Mouse (Mus musculus): ENCODE data around the gene Fancd2. TPM values are rescaled to one million over a fixed set of nuclear protein-coding genes. Genes with fewer than 3 reads are reported as not detected.

Fancd2 gene
- polyA plus RNA-seq, 1 experiment = 4.8 TPM

- Histone ChIP-seq H3K79me3 (ENCODE audit: low read depth) (no peaks in the 10 kb centered on the region), H3K79me2 (ENCODE audit: control insufficient read depth, insufficient read depth) (no peaks in the 10 kb centered on the region), H3K36me3 (ENCODE audit: control insufficient read depth, insufficient read depth) (no peaks in the 10 kb centered on the region), H3K27me3 (ENCODE audit: control insufficient read depth, insufficient read depth, insufficient read length) (peaks cover 5% of the 10 kb centered on the region), H3K4me3 (ENCODE audit: insufficient read depth, poor library complexity, severe bottlenecking) (no peak overlapping the region), H3ac (ENCODE audit: control insufficient read depth, insufficient read length, low read depth) (no peak overlapping the region)
- TF ChIP-seq FOSL1 (IDR thresholded peaks at IDR 0.05; ENCODE audit: insufficient read depth, low read length, poor library complexity, severe bottlenecking) (no peak), MYOD1 (IDR thresholded peaks at IDR 0.05; ENCODE audit: control insufficient read depth, insufficient read length, low read depth) (no peak), USF1 (IDR thresholded peaks at IDR 0.05; ENCODE audit: low read depth) (no peak), CTCF (IDR thresholded peaks at IDR 0.05; ENCODE audit: control insufficient read depth, insufficient read depth, insufficient read length) (no peak), CEBPB (IDR thresholded peaks at IDR 0.05; ENCODE audit: low read depth) (no peak), MYOG (IDR thresholded peaks at IDR 0.05; ENCODE audit: control insufficient read depth, extremely low read depth, insufficient read length) (no peak), MAX (IDR thresholded peaks at IDR 0.05) (no peak)
Observed at GRCm38 (mm10) chr6:113502801-113503200, 28.7 kb upstream of the Fancd2 start.

GRCm38 (mm10) chr6:113505689-113506088 lies 25.8 kb upstream of the Fancd2 start:
- no peaks in the 10 kb centered on the region for H3K79me2 ChIP-seq (ENCODE audit: control insufficient read depth, insufficient read depth)

GRCm38 (mm10) chr6:113507130-113507529 lies 24.4 kb upstream of the Fancd2 start:
- no peaks in the 10 kb centered on the region for H3K36me3 ChIP-seq (ENCODE audit: control insufficient read depth, insufficient read depth)
- H3K4me3 ChIP-seq (ENCODE audit: insufficient read depth, poor library complexity, severe bottlenecking) = no peak overlapping the region
- no peaks in the 10 kb centered on the region for H3K79me2 ChIP-seq (ENCODE audit: control insufficient read depth, insufficient read depth)
- H3K27me3 ChIP-seq (ENCODE audit: control insufficient read depth, insufficient read depth, insufficient read length) = no peaks in the 10 kb centered on the region
- TF ChIP-seq USF1 (IDR thresholded peaks at IDR 0.05; ENCODE audit: low read depth) (no peak), CTCF (IDR thresholded peaks at IDR 0.05; ENCODE audit: control insufficient read depth, insufficient read depth, insufficient read length) (no peak), CEBPB (IDR thresholded peaks at IDR 0.05; ENCODE audit: low read depth) (no peak), MYOG (IDR thresholded peaks at IDR 0.05; ENCODE audit: control insufficient read depth, extremely low read depth, insufficient read length) (no peak), FOSL1 (IDR thresholded peaks at IDR 0.05; ENCODE audit: insufficient read depth, low read length, poor library complexity, severe bottlenecking) (no peak), MYOD1 (IDR thresholded peaks at IDR 0.05; ENCODE audit: control insufficient read depth, insufficient read length, low read depth) (no peak), MAX (IDR thresholded peaks at IDR 0.05) (no peak)
- no peaks in the 10 kb centered on the region for H3K79me3 ChIP-seq (ENCODE audit: low read depth)
- H3ac ChIP-seq (ENCODE audit: control insufficient read depth, insufficient read length, low read depth) = no peak overlapping the region

More at GRCm38 (mm10) chr6:113505689-113506088, 25.8 kb upstream of the Fancd2 start:
- TF ChIP-seq CTCF (IDR thresholded peaks at IDR 0.05; ENCODE audit: control insufficient read depth, insufficient read depth, insufficient read length) = no peak
- no peak for TF ChIP-seq MYOG (IDR thresholded peaks at IDR 0.05; ENCODE audit: control insufficient read depth, extremely low read depth, insufficient read length)
- no peak for TF ChIP-seq FOSL1 (IDR thresholded peaks at IDR 0.05; ENCODE audit: insufficient read depth, low read length, poor library complexity, severe bottlenecking)
- no peak for TF ChIP-seq USF1 (IDR thresholded peaks at IDR 0.05; ENCODE audit: low read depth)
- no peak for TF ChIP-seq MYOD1 (IDR thresholded peaks at IDR 0.05; ENCODE audit: control insufficient read depth, insufficient read length, low read depth)
- TF ChIP-seq CEBPB (IDR thresholded peaks at IDR 0.05; ENCODE audit: low read depth) = no peak
- no peak for TF ChIP-seq MAX (IDR thresholded peaks at IDR 0.05)
- Histone ChIP-seq H3K36me3 (ENCODE audit: control insufficient read depth, insufficient read depth) (no peaks in the 10 kb centered on the region), H3ac (ENCODE audit: control insufficient read depth, insufficient read length, low read depth) (no peak overlapping the region), H3K27me3 (ENCODE audit: control insufficient read depth, insufficient read depth, insufficient read length) (peaks cover 5% of the 10 kb centered on the region), H3K79me3 (ENCODE audit: low read depth) (no peaks in the 10 kb centered on the region), H3K4me3 (ENCODE audit: insufficient read depth, poor library complexity, severe bottlenecking) (no peak overlapping the region)

GRCm38 (mm10) chr6:113508272-113508946 lies 23.1 kb upstream of the Fancd2 start:
- Histone ChIP-seq H3K36me3 (ENCODE audit: control insufficient read depth, insufficient read depth) (no peaks in the 10 kb centered on the region), H3K79me2 (ENCODE audit: control insufficient read depth, insufficient read depth) (no peaks in the 10 kb centered on the region), H3K79me3 (ENCODE audit: low read depth) (no peaks in the 10 kb centered on the region), H3K27me3 (ENCODE audit: control insufficient read depth, insufficient read depth, insufficient read length) (no peaks in the 10 kb centered on the region), H3K4me3 (ENCODE audit: insufficient read depth, poor library complexity, severe bottlenecking) (no peak overlapping the region), H3ac (ENCODE audit: control insufficient read depth, insufficient read length, low read depth) (no peak overlapping the region)
- TF ChIP-seq MYOD1 (IDR thresholded peaks at IDR 0.05; ENCODE audit: control insufficient read depth, insufficient read length, low read depth) (peak; percentile 76), CEBPB (IDR thresholded peaks at IDR 0.05; ENCODE audit: low read depth) (no peak)

GRCm38 (mm10) chr6:113508947-113509280 lies 22.6 kb upstream of the Fancd2 start:
- Histone ChIP-seq H3K79me3 (ENCODE audit: low read depth) (no peaks in the 10 kb centered on the region), H3K36me3 (ENCODE audit: control insufficient read depth, insufficient read depth) (no peaks in the 10 kb centered on the region), H3K79me2 (ENCODE audit: control insufficient read depth, insufficient read depth) (no peaks in the 10 kb centered on the region), H3K27me3 (ENCODE audit: control insufficient read depth, insufficient read depth, insufficient read length) (no peaks in the 10 kb centered on the region), H3ac (ENCODE audit: control insufficient read depth, insufficient read length, low read depth) (no peak overlapping the region), H3K4me3 (ENCODE audit: insufficient read depth, poor library complexity, severe bottlenecking) (no peak overlapping the region)
- TF ChIP-seq MYOD1 (IDR thresholded peaks at IDR 0.05; ENCODE audit: control insufficient read depth, insufficient read length, low read depth) = peak; percentile 64
- no peak for TF ChIP-seq CTCF (IDR thresholded peaks at IDR 0.05; ENCODE audit: control insufficient read depth, insufficient read depth, insufficient read length)
- TF ChIP-seq CEBPB (IDR thresholded peaks at IDR 0.05; ENCODE audit: low read depth) = no peak

GRCm38 (mm10) chr6:113513944-113514343 lies 17.5 kb upstream of the Fancd2 start:
- TF ChIP-seq MYOD1 (IDR thresholded peaks at IDR 0.05; ENCODE audit: control insufficient read depth, insufficient read length, low read depth) = no peak
- no peak for TF ChIP-seq USF1 (IDR thresholded peaks at IDR 0.05; ENCODE audit: low read depth)
- TF ChIP-seq CTCF (IDR thresholded peaks at IDR 0.05; ENCODE audit: control insufficient read depth, insufficient read depth, insufficient read length) = no peak
- TF ChIP-seq FOSL1 (IDR thresholded peaks at IDR 0.05; ENCODE audit: insufficient read depth, low read length, poor library complexity, severe bottlenecking) = no peak
- no peak for TF ChIP-seq CEBPB (IDR thresholded peaks at IDR 0.05; ENCODE audit: low read depth)
- TF ChIP-seq MAX (IDR thresholded peaks at IDR 0.05) = no peak
- no peak for TF ChIP-seq MYOG (IDR thresholded peaks at IDR 0.05; ENCODE audit: control insufficient read depth, extremely low read depth, insufficient read length)
- H3K4me3 ChIP-seq (ENCODE audit: insufficient read depth, poor library complexity, severe bottlenecking) = no peak overlapping the region
- peaks cover 45% of the 10 kb centered on the region for H3K36me3 ChIP-seq (ENCODE audit: control insufficient read depth, insufficient read depth)

More at GRCm38 (mm10) chr6:113513944-113514343, 17.5 kb upstream of the Fancd2 start:
- H3K79me3 ChIP-seq (ENCODE audit: low read depth) = no peaks in the 10 kb centered on the region
- H3ac ChIP-seq (ENCODE audit: control insufficient read depth, insufficient read length, low read depth) = no peak overlapping the region
- no peaks in the 10 kb centered on the region for H3K79me2 ChIP-seq (ENCODE audit: control insufficient read depth, insufficient read depth)
- no peaks in the 10 kb centered on the region for H3K27me3 ChIP-seq (ENCODE audit: control insufficient read depth, insufficient read depth, insufficient read length)
